Mouse (Mus musculus): ENCODE measurements at regions not wholly inside any gene's neighbourhood (a gene's known extent, or its start where the extent isn't known, plus 50 kb on each side); places are given as distances from the start of the nearest gene placed in this dataset.

DNA sequence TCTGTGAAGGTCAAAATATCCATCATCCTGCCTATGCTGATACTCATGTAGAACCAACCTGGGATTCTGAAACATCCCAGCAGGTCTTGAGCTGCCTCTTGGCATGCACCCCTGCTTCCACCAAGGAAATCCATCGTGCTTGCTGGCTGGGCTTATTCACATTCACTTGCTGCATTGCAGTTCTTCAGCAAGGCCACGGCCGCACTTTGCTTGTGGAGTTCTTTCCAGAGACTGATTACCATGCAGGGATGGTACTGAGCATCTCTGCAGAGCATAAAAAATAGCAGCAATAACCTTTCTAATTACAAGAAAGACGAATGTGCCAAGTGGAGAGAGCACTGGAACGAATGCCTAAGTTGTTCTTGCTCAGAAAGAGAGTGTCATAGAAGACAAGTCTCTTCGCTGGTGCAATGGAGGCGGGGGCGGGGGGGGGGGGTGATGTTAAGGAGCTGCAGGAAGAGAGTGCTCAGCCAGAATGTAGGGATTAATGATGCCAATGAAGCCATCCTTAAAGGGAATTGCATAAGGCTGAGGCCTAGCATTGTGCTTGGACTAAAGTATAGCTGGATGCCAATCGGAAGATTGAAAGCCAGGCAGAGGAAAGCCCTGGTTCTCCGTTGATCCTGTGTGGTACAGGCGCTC lies 205.9 kb downstream of the AI593442 start:
- Histone ChIP-seq H3K36me3 (ENCODE audit: control insufficient read depth, insufficient read depth, low read length) (no peaks in the 10 kb centered on the region), H3K27me3 (ENCODE audit: control insufficient read depth, insufficient read depth, low read depth, low read length) (no peaks in the 10 kb centered on the region), H3K9me3 (ENCODE audit: control insufficient read depth, low read length) (no peaks in the 10 kb centered on the region), H3K9ac (ENCODE audit: low read length) (no peak overlapping the region), H3K4me2 (ENCODE audit: low read depth, low read length) (no peak overlapping the region), H3K4me1 (replicated peaks; ENCODE audit: control insufficient read depth, insufficient read depth, low read length) (no peaks in the 10 kb centered on the region), H3K27ac (ENCODE audit: low read length) (no peak overlapping the region), H3K4me3 (ENCODE audit: low read length) (no peak overlapping the region)
- no peak for ATAC-seq (ENCODE audit: low read depth)
- WGBS = 73% methylated on average over 11 of the region's 11 CpGs

DNA sequence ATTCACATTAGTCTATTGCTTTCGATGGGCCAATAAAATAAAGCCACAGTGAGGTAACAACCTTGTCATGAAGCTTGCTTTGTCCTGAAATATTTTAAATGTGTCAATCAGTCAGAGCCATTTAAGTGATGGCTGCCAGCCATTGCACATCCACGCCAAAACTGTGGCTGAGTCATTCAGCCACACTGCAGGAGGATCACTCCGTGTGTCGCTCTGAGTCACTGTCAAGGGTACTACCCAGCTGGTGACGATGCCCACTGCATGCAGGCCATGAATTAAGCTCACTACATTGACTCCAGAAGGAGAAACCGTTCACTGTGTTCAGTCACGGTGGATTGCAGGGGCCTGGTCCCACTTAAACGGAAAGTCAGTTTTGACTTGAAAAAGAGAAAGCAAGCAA lies 206.7 kb downstream of the AI593442 start:
- no peaks in the 10 kb centered on the region for H3K36me3 ChIP-seq (ENCODE audit: control insufficient read depth, insufficient read depth, low read length)
- WGBS = 76% methylated on average over 8 of the region's 8 CpGs
- no peaks in the 10 kb centered on the region for H3K27me3 ChIP-seq (ENCODE audit: control insufficient read depth, insufficient read depth, low read depth, low read length)
- H3K4me2 ChIP-seq (ENCODE audit: low read depth, low read length) = no peak overlapping the region
- no peak overlapping the region for H3K9ac ChIP-seq (ENCODE audit: low read length)
- H3K4me1 ChIP-seq (replicated peaks; ENCODE audit: control insufficient read depth, insufficient read depth, low read length) = no peaks in the 10 kb centered on the region
- H3K4me3 ChIP-seq (ENCODE audit: low read length) = no peak overlapping the region
- no peak for ATAC-seq (ENCODE audit: low read depth)
- H3K9me3 ChIP-seq (ENCODE audit: control insufficient read depth, low read length) = no peaks in the 10 kb centered on the region
- H3K27ac ChIP-seq (ENCODE audit: low read length) = no peak overlapping the region

DNA sequence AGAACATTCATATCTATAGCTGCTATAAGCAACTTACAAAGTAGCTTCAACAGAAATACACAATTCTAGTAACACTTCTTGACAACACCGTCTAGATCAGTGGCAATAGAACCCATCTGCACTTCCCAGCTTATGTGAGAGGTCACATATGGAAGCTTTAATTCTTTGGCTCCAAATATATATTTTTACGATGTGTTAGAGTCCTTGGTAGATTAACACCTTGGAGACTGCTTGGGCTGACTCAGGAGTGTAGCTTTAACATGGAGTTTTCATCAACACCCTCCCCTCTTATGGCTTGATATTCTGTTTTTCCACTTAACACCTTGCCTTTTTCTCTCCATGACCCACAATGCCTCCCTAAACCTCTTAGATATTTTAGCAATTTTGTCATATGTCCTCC lies 221.1 kb downstream of the AI593442 start:
- no peak for ATAC-seq (ENCODE audit: low read depth)

DNA sequence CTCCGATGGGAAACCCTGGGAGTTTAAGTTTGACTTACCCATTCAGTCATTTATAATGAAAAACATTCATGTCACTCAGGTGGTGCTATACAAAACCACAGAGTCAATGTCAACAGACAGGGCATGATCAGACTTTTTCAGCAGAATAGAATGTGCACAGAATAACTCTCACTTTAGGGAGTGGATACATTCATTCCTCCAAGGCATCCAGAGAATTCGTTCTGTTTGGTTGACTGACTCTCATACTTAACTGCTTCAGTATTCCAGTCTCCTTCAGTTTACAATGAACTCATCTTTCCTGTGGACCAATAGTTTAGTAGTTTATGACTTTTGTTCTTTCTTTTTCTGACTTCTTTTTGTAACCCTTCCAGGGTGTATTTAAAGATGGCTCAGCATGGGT lies 225.1 kb downstream of the AI593442 start:
- no peaks in the 10 kb centered on the region for H3K9me3 ChIP-seq (ENCODE audit: control insufficient read depth, low read length)
- no peaks in the 10 kb centered on the region for H3K27me3 ChIP-seq (ENCODE audit: control insufficient read depth, insufficient read depth, low read depth, low read length)
- no peaks in the 10 kb centered on the region for H3K36me3 ChIP-seq (ENCODE audit: control insufficient read depth, insufficient read depth, low read length)
- no peak for ATAC-seq (ENCODE audit: low read depth)
- no peak overlapping the region for H3K27ac ChIP-seq (ENCODE audit: low read length)
- no peaks in the 10 kb centered on the region for H3K4me1 ChIP-seq (replicated peaks; ENCODE audit: control insufficient read depth, insufficient read depth, low read length)
- 82% methylated on average over 2 of the region's 2 CpGs for WGBS
- H3K4me2 ChIP-seq (ENCODE audit: low read depth, low read length) = no peak overlapping the region
- no peak overlapping the region for H3K4me3 ChIP-seq (ENCODE audit: low read length)
- no peak overlapping the region for H3K9ac ChIP-seq (ENCODE audit: low read length)

More for the DNA sequence above, 221.1 kb downstream of the AI593442 start:
- Histone ChIP-seq H3K4me1 (replicated peaks; ENCODE audit: control insufficient read depth, insufficient read depth, low read length) (no peaks in the 10 kb centered on the region), H3K9me3 (ENCODE audit: control insufficient read depth, low read length) (no peaks in the 10 kb centered on the region), H3K4me3 (ENCODE audit: low read length) (no peak overlapping the region), H3K36me3 (ENCODE audit: control insufficient read depth, insufficient read depth, low read length) (no peaks in the 10 kb centered on the region), H3K27ac (ENCODE audit: low read length) (no peak overlapping the region), H3K9ac (ENCODE audit: low read length) (no peak overlapping the region), H3K4me2 (ENCODE audit: low read depth, low read length) (no peak overlapping the region), H3K27me3 (ENCODE audit: control insufficient read depth, insufficient read depth, low read depth, low read length) (no peaks in the 10 kb centered on the region)
- 40% methylated on average over 2 of the region's 2 CpGs for WGBS

DNA sequence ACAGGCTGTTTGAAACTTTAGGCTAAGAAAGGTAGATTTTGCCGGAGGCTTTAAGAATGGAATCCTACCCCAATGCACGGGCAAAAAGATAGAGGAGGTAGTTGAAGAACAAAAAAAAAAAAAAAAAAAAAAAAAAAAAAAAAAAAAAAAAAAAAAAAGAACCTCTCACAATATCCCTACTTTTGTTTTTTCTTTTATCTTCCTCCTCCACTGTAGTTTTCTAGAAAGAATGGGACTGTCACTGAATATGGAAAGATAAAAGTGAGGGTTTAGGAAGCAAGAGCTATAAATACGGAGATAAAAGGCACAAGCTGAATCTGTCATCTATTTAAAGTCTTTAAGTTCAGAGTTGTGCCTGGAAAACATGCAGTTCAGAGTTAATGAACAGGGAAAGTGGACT lies 227.8 kb downstream of the AI593442 start:
- Histone ChIP-seq H3K4me2 (ENCODE audit: low read depth, low read length) (no peak overlapping the region), H3K9me3 (ENCODE audit: control insufficient read depth, low read length) (no peaks in the 10 kb centered on the region), H3K9ac (ENCODE audit: low read length) (no peak overlapping the region), H3K27ac (ENCODE audit: low read length) (no peak overlapping the region), H3K36me3 (ENCODE audit: control insufficient read depth, insufficient read depth, low read length) (no peaks in the 10 kb centered on the region), H3K4me1 (replicated peaks; ENCODE audit: control insufficient read depth, insufficient read depth, low read length) (no peaks in the 10 kb centered on the region), H3K27me3 (ENCODE audit: control insufficient read depth, insufficient read depth, low read depth, low read length) (no peaks in the 10 kb centered on the region), H3K4me3 (ENCODE audit: low read length) (no peak overlapping the region)
- no peak for ATAC-seq (ENCODE audit: low read depth)
- 69% methylated on average over 3 of the region's 3 CpGs for WGBS

DNA sequence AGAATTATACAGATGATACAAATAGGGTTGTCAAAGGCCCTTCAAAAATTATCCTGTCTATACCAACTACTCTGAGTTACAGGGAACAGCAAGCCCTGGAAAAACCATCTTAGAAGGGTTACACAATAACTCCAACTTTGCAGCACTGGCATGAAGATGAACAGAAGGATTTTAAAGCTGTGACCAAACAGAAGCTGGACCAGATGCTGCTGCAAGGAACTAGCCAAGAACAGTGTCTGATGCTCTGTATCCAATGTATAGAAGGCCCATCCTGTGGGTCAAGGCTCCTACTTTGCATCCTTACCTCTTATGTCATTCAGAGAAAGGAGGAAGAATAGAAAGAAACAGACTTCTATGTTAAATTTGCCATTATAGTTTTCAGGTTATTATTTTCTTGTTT lies 231.3 kb downstream of the AI593442 start:
- no peak overlapping the region for H3K4me2 ChIP-seq (ENCODE audit: low read depth, low read length)
- no peaks in the 10 kb centered on the region for H3K36me3 ChIP-seq (ENCODE audit: control insufficient read depth, insufficient read depth, low read length)
- H3K4me3 ChIP-seq (ENCODE audit: low read length) = no peak overlapping the region
- no peaks in the 10 kb centered on the region for H3K9me3 ChIP-seq (ENCODE audit: control insufficient read depth, low read length)
- H3K9ac ChIP-seq (ENCODE audit: low read length) = no peak overlapping the region
- H3K27me3 ChIP-seq (ENCODE audit: control insufficient read depth, insufficient read depth, low read depth, low read length) = no peaks in the 10 kb centered on the region
- no peaks in the 10 kb centered on the region for H3K4me1 ChIP-seq (replicated peaks; ENCODE audit: control insufficient read depth, insufficient read depth, low read length)
- H3K27ac ChIP-seq (ENCODE audit: low read length) = no peak overlapping the region
- ATAC-seq (ENCODE audit: low read depth) = no peak

DNA sequence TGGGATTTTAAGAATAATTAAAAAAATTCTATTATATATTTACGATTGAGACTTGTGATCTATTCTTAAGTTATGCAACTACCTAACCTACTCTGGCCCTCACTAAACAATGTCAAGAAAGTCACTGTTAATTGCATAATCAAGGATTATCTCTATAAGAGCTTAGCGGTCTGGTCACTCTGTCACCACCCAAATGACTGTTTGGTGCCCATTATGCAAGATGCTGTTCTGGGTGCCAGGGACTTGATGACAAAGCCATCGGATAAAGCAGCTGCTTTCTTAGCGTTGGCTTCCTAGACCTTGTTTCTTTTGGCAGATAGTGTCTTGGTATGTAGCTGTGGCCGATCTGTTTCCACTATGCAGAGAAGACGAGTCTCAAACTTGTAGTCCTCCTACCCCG lies 236.4 kb downstream of the AI593442 start:
- H3K4me1 ChIP-seq (replicated peaks; ENCODE audit: control insufficient read depth, insufficient read depth, low read length) = no peaks in the 10 kb centered on the region
- H3K27ac ChIP-seq (ENCODE audit: low read length) = no peak overlapping the region
- no peak overlapping the region for H3K4me3 ChIP-seq (ENCODE audit: low read length)
- H3K9me3 ChIP-seq (ENCODE audit: control insufficient read depth, low read length) = no peaks in the 10 kb centered on the region
- 83% methylated on average over 7 of the region's 7 CpGs for WGBS
- no peak overlapping the region for H3K4me2 ChIP-seq (ENCODE audit: low read depth, low read length)
- ATAC-seq (ENCODE audit: low read depth) = no peak
- no peaks in the 10 kb centered on the region for H3K36me3 ChIP-seq (ENCODE audit: control insufficient read depth, insufficient read depth, low read length)
- H3K27me3 ChIP-seq (ENCODE audit: control insufficient read depth, insufficient read depth, low read depth, low read length) = no peaks in the 10 kb centered on the region
- H3K9ac ChIP-seq (ENCODE audit: low read length) = no peak overlapping the region

DNA sequence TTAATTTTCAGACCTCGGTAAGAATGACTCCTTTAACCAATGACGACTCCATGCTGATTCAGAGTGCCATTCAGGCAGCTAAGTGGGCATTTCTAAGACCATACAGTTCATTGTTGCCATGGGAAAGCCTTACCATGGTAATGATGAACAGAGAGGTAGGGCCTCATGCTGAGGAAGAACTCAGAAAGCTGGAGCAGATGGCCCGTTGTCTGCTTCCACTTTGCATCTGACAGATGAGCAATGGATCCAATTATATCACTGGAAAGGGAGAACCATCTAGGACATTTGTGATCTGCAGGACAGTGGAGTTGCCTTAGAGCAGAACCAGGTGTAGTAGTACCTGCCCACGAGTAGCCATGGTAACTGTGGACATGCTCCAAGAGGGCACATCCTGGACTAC lies 245.4 kb downstream of the AI593442 start:
- Histone ChIP-seq H3K9ac (ENCODE audit: low read length) (no peak overlapping the region), H3K4me1 (replicated peaks; ENCODE audit: control insufficient read depth, insufficient read depth, low read length) (no peaks in the 10 kb centered on the region), H3K4me3 (ENCODE audit: low read length) (no peak overlapping the region), H3K36me3 (ENCODE audit: control insufficient read depth, insufficient read depth, low read length) (no peaks in the 10 kb centered on the region), H3K27me3 (ENCODE audit: control insufficient read depth, insufficient read depth, low read depth, low read length) (no peaks in the 10 kb centered on the region), H3K4me2 (ENCODE audit: low read depth, low read length) (no peak overlapping the region), H3K27ac (ENCODE audit: low read length) (no peak overlapping the region), H3K9me3 (ENCODE audit: control insufficient read depth, low read length) (no peaks in the 10 kb centered on the region)
- WGBS = 65% methylated on average over 4 of the region's 4 CpGs
- ATAC-seq (ENCODE audit: low read depth) = no peak

DNA sequence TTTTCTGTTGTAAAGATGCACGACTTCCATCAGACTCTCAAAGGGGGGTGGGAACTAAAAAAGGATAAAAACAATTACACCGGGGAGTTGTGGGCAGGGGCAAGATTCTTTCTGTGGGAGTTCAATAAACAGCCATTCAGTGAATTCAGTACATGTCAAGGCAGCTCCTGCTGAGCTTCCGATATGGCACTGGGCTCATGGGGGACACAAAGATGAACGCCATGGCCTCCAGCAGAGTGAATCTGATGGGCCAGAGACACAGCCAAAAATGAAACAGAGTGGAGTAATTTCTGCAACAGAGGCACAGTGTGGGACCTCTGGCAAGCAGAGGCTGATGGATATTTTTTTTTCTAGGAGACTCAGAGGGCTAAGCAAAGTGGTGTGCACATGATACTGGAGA lies 254.2 kb downstream of the AI593442 start:
- Histone ChIP-seq H3K9ac (ENCODE audit: low read length) (no peak overlapping the region), H3K27ac (ENCODE audit: low read length) (no peak overlapping the region), H3K4me3 (ENCODE audit: low read length) (no peak overlapping the region), H3K9me3 (ENCODE audit: control insufficient read depth, low read length) (no peaks in the 10 kb centered on the region), H3K4me1 (replicated peaks; ENCODE audit: control insufficient read depth, insufficient read depth, low read length) (no peaks in the 10 kb centered on the region), H3K36me3 (ENCODE audit: control insufficient read depth, insufficient read depth, low read length) (no peaks in the 10 kb centered on the region), H3K27me3 (ENCODE audit: control insufficient read depth, insufficient read depth, low read depth, low read length) (no peaks in the 10 kb centered on the region), H3K4me2 (ENCODE audit: low read depth, low read length) (no peak overlapping the region)
- no peak for ATAC-seq (ENCODE audit: low read depth)
- WGBS = 73% methylated on average over 4 of the region's 4 CpGs

DNA sequence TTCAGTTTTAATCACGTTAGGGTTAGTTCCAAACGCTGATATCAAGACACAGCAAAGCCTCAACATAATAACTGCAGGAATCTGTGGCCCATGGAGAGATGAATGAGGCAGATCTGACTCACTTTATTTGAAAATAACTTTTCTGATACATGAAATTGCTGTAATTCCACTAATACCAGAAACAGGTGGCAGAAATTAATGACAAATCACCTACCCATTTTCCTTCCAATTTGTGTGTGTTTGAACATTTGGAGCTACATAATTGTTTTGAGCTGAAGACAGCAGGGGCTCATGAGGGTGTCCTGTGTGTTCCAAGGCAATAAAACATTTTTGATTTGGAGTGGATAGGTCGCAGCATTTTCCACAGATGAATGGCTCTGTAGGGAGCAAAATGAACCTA lies 254.2 kb upstream of the Zc3h12c start:
- ATAC-seq (ENCODE audit: low read depth) = no peak
- no peaks in the 10 kb centered on the region for H3K4me1 ChIP-seq (replicated peaks; ENCODE audit: control insufficient read depth, insufficient read depth, low read length)
- H3K36me3 ChIP-seq (ENCODE audit: control insufficient read depth, insufficient read depth, low read length) = no peaks in the 10 kb centered on the region
- no peak overlapping the region for H3K4me3 ChIP-seq (ENCODE audit: low read length)
- H3K9ac ChIP-seq (ENCODE audit: low read length) = no peak overlapping the region
- H3K4me2 ChIP-seq (ENCODE audit: low read depth, low read length) = no peak overlapping the region
- H3K27ac ChIP-seq (ENCODE audit: low read length) = no peak overlapping the region
- no peaks in the 10 kb centered on the region for H3K27me3 ChIP-seq (ENCODE audit: control insufficient read depth, insufficient read depth, low read depth, low read length)
- WGBS = 68% methylated on average over 3 of the region's 3 CpGs
- no peaks in the 10 kb centered on the region for H3K9me3 ChIP-seq (ENCODE audit: control insufficient read depth, low read length)
